Mouse (Mus musculus): ENCODE data around the gene Ier5.

- TF ChIP-seq POLR2A (IDR thresholded peaks at IDR 0.05; ENCODE audit: control insufficient read depth in 1 of 2, insufficient read depth in 1 of 2, low read depth in 1 of 2, low read length in 2 of 2, poor library complexity in 1 of 2) (no peak), CTCF (IDR thresholded peaks at IDR 0.05 in 2 of 3, conservative IDR thresholded peaks at IDR 0.05 in 1 of 3; ENCODE audit: control insufficient read depth in 1 of 3, insufficient read depth in 1 of 3, low read depth in 2 of 3, low read length in 3 of 3, poor library complexity in 1 of 3, severe bottlenecking in 1 of 3) (no peak), ZNF384 (IDR thresholded peaks at IDR 0.05; ENCODE audit: low read depth, low read length) (no peak), HCFC1 (IDR thresholded peaks at IDR 0.05; ENCODE audit: low read depth, low read length) (no peak)
Measured at GRCm38 (mm10) chr1:155090736-155091135, 8.7 kb downstream of the Ier5 start.

All from MEL (cell line).